Mouse (Mus musculus) cortical plate, adult 2 months (tissue): ENCODE data around the gene Slc16a2. TPM values are rescaled to one million over a fixed set of nuclear protein-coding genes. Genes with fewer than 3 reads are reported as not detected.

Experiments
- H3K27ac ChIP-seq: fragments of 200-500 bp; 2 replicates; pipeline ENCODE4 v1.5.1; 2012; ENCODE audit warnings: low read length, control low read depth, inconsistent platforms; ENCODE audit not compliant: insufficient read depth
- H3K4me1 ChIP-seq: fragments of 200-500 bp; 2 replicates; pipeline ENCODE4 v1.6.1; 2011; ENCODE audit warnings: low read length; ENCODE audit not compliant: control insufficient read depth, insufficient read depth
- H3K4me3 ChIP-seq: fragments of 200-500 bp; 2 replicates; pipeline ENCODE4 v1.5.1; 2011; ENCODE audit warnings: mild to moderate bottlenecking, low read length, control low read depth; ENCODE audit not compliant: insufficient read depth
- CTCF ChIP-seq: fragments of 200-500 bp; IDR thresholded peaks from 2 replicates; pipeline ENCODE4 v1.5.1; 2011; ENCODE audit warnings: mild to moderate bottlenecking, control low read depth, low read length; ENCODE audit not compliant: insufficient read depth; ENCODE audit errors: extremely low read depth
- POLR2A ChIP-seq: fragments of 200-500 bp; IDR thresholded peaks from 2 replicates; pipeline ENCODE4 v1.6.1; 2011; ENCODE audit warnings: mild to moderate bottlenecking, low read length, control low read depth; ENCODE audit not compliant: insufficient read depth; ENCODE audit errors: extremely low read depth
- polyA plus RNA-seq: library from polyadenylated mRNA; depleted of rRNA; stranded (reverse); fragments of >200 nt; gene quantifications from 2 replicates; pipeline ENCODE4 v1.2.3, GENCODE M21; 2012

The Slc16a2 gene
- polyA plus RNA-seq, 1 experiment = 27.5 TPM

DNA sequence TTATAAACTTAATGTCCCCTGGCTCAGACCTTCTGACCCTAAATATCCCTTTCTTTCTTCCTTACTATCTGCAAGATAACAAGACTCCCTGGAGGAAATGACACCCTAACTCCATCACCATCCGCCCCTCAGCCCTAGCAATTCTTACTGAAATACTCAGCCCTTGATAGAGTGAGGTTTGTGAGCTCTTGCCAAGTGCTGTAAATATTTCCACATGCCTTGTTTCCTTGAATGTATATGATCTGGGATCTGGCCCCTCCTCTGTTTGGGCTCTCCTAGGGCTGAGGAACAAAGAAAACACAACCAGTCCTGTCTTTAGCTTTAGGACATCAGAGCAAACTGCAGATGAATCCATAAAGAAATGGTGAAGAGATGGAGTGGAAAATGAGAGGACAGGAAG is 9.1 kb downstream of the Slc16a2 start:
- Histone ChIP-seq H3K27ac (no peak overlapping the region), H3K4me1 (no peaks in the 10 kb centered on the region), H3K4me3 (no peak overlapping the region)
- TF ChIP-seq CTCF = no peak
- no peak for TF ChIP-seq POLR2A

DNA sequence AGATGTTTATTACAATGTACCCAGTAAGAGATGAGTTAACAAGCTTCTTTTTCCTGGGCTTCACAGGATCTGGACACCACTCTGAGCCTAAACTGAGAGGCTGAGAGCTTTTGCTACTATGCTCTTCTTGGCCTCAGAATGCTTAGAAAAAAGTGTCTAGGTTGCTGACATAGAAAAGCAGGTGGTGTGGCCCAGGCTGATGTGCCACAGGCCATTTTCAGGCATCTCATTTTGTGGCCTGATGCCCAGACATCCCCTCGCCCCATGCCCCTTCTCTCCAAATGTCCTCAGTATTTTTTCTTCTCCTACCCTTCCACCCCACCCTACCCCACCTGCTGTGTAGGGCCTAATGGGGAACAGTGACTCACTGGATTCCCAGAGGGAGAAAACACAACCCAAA is 11.3 kb downstream of the Slc16a2 start:
- TF ChIP-seq POLR2A = no peak
- TF ChIP-seq CTCF = no peak
- no peaks in the 10 kb centered on the region for H3K4me1 ChIP-seq
- no peak overlapping the region for H3K27ac ChIP-seq
- H3K4me3 ChIP-seq = no peak overlapping the region

DNA sequence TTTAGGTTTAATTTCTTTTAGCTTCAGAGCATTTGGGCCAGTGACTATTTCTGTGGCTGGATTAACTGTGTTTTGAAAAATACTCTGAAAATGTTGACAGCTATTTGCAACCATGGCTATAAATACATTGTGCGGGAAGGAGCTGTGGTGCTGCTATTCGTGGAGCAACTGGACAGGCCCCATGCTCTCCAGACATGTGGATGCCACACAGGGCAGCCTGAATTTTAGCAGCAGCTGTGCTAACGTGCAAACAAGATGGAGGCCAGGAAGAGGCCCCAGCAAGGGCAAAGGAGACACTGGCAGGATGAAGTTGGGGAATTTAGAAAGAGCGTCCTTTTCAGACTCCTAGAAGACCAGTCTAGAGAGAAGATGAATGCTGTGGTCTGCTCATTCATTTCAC is 15.4 kb downstream of the Slc16a2 start:
- Histone ChIP-seq H3K27ac (no peak overlapping the region), H3K4me1 (no peaks in the 10 kb centered on the region), H3K4me3 (no peak overlapping the region)
- no peak for TF ChIP-seq POLR2A
- TF ChIP-seq CTCF = no peak

DNA sequence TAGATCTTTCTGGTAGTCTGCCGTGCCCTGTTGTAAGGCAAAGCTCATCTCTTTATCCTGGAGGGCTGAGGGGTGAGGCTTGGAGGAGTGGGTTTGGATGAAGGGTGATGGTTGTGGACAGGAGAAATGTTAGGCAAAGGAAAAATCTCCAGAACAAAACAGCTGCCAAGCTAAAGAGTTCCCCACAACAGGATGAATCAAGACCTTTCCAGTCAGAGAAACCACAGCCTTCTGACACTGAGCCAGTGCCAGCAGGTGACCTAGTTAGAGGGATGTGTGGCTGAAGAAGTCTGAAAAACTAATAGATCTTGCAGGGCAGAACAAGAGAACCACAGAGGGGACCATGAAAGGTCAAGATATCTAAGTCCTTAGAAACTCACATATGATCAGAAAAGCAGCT is 24.8 kb downstream of the Slc16a2 start:
- Histone ChIP-seq H3K4me3 (no peak overlapping the region), H3K4me1 (no peaks in the 10 kb centered on the region), H3K27ac (no peak overlapping the region)
- no peak for TF ChIP-seq POLR2A
- no peak for TF ChIP-seq CTCF

DNA sequence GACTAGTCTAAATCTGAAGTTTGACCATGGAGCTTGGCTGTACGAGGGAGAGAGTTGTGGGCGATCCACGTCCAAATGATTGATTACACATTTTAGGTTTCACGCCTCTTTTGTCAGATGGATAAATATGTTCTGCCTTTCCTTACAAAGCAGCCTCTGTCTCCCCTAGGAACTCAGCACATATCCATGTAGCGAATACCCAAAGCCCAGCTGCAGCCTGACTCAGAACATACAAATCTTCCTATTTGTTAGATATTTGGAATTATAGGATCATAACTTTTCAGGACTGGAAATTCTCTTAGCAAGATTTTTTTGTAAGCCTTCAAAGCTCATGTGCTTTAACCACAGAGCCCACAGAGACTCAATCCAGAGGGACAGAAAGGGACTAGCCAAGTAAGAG is 26.3 kb downstream of the Slc16a2 start:
- H3K4me1 ChIP-seq = no peaks in the 10 kb centered on the region
- TF ChIP-seq POLR2A = no peak
- TF ChIP-seq CTCF = no peak
- H3K4me3 ChIP-seq = no peak overlapping the region
- H3K27ac ChIP-seq = no peak overlapping the region

DNA sequence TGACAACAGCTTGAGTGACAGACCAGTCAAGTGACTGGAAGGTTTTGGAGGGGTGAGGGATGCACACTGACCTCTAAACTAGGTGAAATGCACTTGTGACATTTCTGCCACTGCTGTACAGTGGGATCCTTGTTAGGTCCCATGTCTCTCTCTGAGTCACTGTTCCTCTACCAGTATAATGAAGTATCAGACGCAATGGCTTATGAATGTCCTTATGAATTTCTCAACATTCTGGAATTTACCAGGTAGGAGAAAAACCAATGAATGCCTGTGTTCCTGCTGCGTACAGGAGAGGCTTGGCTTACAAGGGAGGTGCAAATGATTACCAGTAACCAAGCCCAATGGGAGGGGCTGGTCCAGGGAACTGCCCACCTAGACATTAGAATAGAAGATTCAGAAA is 30.5 kb downstream of the Slc16a2 start:
- H3K4me1 ChIP-seq = no peaks in the 10 kb centered on the region
- TF ChIP-seq POLR2A = no peak
- TF ChIP-seq CTCF = no peak
- no peak overlapping the region for H3K4me3 ChIP-seq

DNA sequence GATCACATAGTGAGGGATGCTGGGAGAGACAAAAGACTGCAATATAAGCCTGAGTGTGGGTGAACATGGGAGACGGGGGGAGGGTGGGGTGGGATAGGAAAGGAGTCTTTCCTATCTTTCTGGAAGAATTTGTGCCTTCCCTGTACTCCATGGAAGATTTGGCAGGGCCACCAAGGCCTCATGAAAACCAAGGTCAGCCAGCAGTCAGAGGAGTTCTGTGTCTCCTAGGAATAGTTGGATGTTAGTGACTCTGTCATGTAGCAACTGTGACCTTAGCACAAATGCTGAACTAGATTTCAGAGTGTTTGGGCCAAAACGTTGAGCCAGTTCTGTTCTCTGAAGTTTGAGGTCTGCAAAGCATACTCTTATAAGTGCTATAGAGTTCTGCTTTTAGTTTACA is 36.1 kb downstream of the Slc16a2 start:
- H3K4me3 ChIP-seq = no peak overlapping the region
- TF ChIP-seq CTCF (no peak), POLR2A (no peak)
- H3K27ac ChIP-seq = no peak overlapping the region
- H3K4me1 ChIP-seq = no peaks in the 10 kb centered on the region

More for the DNA sequence above, 30.5 kb downstream of the Slc16a2 start:
- no peak overlapping the region for H3K27ac ChIP-seq

DNA sequence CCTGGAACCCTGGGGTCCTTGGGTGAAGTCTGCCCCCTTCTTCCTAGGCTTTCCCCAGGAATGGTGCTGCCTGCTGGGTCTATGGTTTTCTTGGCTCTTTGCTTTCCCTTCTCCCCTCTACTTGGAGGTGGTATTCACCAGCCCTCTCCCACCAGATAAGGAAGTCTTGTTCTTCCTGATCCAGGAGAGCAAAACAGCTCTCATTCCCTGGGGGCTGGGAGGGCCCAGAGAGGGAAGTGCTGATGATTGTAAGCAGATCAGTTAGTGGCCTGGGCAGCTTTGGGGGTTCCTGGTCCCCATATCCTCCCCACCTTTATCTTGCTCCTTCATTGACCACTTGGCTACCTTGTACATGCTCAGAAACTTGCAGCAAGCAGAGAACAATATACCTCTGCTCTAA is 45.4 kb downstream of the Slc16a2 start:
- Histone ChIP-seq H3K4me1 (no peaks in the 10 kb centered on the region), H3K4me3 (no peak overlapping the region), H3K27ac (no peak overlapping the region; the same call in 1 of the 2 replicates)
- TF ChIP-seq CTCF (no peak), POLR2A (no peak)

DNA sequence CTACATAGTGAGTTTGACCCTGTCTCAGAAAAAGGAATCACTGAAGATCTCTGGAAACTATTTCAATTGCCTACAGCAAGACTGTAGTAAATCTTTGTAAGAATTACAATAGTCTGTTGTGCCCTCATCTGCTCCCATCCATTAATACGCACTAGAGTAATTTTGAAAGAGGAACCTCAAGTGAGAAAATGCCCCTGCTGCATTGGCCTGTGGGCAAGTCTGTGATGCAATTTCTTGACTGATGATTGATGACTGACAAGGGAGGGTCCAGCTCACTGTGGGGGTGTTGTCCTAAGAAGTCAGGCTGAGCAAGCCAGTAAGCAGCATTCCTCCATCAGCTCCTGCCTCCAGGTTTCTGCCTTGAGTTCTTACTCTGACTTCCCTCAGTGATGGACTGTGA is 75.6 kb downstream of the Slc16a2 start:
- peaks cover 4% of the 10 kb centered on the region; the same call in 1 of the 2 replicates for H3K4me1 ChIP-seq
- TF ChIP-seq POLR2A (no peak), CTCF (no peak)
- H3K27ac ChIP-seq = no peak overlapping the region
- no peak overlapping the region for H3K4me3 ChIP-seq

DNA sequence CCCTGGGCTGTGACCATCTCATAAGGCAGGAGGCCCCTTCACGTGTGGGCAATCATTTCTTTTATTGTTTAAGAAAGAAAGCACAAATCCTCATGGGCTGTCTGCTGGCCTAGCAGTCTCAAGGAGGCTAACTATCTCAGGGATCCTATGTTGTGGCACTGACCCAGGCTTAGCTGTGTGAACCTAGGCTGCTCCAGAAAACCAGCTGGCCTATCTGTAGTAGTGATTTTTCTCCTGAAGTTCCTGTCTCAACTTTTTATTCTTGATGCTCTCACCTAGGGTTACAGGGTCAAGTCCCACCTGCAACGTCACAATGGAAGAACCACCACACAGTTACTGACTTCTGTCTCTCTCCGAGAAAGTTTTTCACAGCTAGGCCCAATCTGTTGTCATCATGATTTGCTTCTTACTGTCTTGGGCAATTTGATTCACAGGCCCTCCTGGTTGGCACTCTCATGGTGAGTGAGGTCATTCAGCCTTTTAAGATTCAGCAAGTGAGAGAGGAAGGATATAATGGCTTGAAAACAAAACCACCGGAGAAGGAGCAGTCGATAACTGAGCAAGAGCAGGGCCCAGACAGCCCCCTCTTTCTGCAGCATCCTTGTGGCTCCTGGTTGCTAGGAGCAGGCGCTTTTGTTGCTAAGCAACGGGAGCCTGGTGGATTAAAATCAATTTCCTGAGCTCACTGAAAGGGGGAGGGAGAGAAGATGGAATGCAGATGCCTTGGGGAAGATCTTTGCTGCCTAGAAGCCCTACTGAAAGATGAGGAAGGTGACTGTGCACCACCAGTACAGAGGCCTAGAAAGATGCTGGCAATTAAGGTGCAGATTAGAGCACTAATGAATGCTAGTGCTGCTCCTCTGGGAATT is 77.4 kb downstream of the Slc16a2 start:
- no peak overlapping the region for H3K4me3 ChIP-seq
- H3K4me1 ChIP-seq = peaks cover 6% of the 10 kb centered on the region
- peak overlapping the region; percentile 83 for H3K27ac ChIP-seq
- TF ChIP-seq CTCF (no peak), POLR2A (no peak)
